Mouse (Mus musculus) thymus, postnatal 4 days (tissue): ENCODE data around the gene Tfap4.

Experiments
- DNase-seq: peaks from one replicate; pipeline ENCODE4 v3.0.0; 2021

The Tfap4 gene

DNA sequence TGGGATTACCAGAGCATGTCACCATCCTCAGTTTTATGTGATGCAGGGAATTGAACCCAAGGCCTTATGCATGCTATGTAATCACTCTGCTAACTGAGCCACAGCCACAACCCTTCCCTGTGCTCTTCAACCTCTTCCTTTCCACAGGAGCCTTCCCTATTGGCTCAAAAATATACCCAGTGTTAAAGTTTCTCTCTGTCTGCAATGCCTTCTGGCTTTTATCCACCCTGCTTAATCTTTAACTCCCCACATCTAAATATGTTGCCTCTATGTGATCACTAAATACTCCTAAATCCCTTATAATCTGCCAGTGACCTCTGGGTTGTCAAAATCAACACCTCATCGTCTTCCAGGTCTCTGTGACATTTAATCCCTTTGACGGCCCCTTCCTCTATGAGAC lies 41.7 kb downstream of the Tfap4 start:
- no peak for DNase-seq

DNA sequence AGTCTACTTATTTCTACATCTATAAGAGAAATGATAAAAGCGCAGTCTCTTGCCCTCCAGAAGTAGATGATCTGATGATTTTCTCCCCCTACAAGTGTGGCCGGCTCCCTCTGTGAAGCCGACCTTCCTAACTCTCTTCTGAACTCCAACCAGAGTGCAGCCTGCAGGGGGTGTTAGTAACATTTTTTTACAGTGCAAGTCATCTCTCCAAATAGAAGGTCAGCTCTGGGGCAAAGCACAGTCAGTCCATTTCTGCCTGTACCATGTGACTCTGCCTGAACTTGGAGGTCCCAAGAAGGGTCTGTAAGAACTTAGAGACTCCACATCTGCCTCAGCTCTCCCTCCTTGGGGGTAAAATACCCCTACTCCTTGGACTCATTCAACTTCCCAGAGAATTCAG lies 45.3 kb downstream of the Tfap4 start:
- DNase-seq = no peak

DNA sequence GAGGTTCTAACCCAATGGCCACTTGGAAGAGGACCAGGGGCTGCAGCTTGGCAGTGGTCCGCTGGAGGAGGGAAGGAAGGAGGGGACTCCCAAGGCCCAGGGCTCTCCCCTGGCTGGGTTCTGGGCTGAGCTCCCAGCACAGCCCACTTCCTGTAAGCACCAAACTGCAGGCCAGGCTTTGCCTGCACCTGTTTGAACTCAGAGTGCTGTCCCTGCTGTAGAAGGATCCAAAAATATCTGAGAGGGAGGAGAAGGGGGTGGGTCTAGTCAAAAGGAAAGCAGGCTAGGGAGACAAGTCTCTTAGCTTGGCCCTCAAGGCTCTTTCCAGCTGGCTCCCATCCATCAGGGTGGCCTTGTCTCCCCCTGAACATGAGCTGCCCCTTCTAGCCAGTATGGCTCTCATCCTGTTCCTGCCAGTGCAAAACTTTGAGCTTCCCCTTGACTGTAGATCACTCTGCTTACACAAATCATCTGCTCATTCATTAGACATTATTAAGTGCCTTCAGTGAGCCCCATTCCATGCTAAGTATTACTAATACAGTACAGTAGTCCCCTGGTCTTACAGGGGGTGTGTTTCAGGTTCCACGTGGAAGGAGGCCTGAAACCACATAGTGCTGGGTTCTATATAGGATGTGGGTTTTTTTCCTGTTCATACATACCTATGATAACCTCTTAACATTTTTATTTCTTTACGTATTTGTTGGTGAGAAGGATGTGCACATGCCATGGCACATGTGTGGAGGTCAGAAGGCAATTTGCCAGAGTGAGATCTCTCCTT lies 46.8 kb downstream of the Tfap4 start:
- DNase-seq = peak; percentile 42

- DNase-seq = no peak
Measured at GRCm38 (mm10) chr16:4511371-4511770, 48.3 kb downstream of the Tfap4 start.

- DNase-seq = no peak
Measured at GRCm38 (mm10) chr16:4506181-4506580, 53.5 kb downstream of the Tfap4 start.

DNA sequence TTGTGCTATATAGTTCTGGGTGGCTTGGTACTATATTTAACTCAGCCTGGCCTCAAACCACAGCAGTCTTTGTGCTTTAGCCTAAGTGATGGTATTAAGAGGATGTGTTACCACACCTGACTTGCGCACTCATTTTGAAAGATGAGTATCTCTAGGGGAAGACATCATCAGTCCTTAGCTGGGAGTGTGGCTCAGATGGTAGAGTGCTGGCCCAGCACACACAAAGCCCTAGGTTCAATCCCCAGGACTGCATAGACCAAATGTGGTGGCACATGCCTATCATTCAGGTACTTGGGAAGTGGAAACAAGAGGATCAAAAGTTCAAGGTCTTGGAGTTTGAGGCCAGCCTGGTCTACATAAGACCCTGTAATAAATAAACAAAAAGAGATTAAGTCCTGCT lies 56.2 kb downstream of the Tfap4 start:
- no peak for DNase-seq

- DNase-seq = no peak
Measured at GRCm38 (mm10) chr16:4502568-4502967, 57.1 kb downstream of the Tfap4 start.

GRCm38 (mm10) chr16:4501703-4502102 lies 58.0 kb downstream of the Tfap4 start:
- DNase-seq = no peak

DNA sequence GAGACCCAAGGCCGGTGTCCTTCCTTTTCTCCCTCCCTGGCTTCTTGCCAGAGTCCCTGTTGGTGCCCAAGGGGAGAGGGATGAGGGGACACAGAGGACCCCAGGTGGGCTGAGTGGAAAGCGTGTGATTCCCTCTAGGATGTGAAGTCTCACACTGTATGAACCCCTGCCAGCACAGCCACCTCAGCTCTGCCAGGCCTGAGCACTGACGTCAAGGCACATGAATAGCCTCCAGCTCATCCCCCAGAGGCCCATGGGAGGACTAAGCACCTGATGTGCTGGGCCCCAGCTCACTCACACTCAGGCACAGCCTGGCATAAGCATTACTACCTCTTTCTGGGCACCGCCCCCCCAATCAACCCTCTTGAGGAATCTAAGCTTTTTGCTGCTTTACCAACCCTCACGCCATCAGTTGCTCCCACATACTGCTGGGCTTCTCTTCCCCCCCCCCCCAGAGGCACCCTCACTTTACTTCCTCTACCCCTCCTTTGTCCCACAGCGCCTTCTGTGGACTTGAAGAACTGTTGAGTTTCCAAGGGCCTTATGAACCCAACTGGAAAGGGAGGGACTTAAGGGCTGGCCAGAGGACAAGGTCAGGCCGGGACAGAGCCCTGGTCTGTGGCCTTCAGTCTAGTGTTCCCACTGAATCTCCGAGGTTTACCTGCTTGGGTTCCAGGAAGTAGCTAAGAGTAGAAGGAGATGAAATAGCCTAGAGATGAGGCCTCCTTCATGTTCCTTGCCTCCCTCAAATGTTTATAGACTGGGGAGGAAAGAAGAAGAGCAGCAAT lies 58.9 kb downstream of the Tfap4 start:
- no peak for DNase-seq

DNA sequence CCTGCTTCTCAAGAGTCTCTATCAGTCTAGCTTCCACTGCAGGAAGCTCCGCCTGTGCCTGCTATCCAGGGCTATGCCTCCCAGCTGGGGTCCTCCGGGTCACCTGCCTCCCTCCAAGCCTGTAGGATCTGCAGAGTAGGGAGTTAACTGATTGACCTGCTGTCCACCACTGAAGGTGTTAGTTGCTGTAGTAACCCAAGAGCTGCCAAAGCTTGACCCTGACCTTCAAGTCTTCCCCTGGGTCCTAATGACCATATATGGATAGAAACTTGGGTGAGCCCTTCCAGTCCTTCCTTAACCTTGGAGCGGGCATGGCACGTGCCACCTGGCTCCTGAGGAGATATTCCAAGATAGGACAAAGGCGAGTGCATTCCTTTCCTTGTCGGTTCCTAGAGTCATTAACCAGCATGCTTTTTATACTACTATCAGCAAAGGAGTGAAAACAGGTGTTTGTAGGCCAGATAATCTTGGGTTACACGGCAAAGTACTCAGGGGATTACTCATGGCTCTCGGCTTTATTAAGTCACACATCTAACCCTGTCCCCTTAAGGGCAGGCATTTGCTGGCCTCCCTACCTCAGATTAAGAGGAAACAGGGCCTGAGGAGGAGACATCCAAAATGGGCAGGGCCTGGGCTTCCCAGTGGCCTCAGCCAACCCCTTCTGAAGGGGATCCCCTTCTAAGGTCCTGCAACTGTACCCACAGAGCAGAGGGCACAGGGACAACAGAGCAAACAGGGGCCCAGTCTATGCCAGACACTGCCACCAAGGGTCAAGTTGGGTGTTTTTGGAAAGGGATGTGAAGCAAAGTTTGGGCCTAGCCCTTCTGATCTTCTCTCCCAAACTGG lies 61.7 kb downstream of the Tfap4 start:
- DNase-seq = no peak

- DNase-seq = no peak
Measured at GRCm38 (mm10) chr16:4496470-4496869, 63.2 kb downstream of the Tfap4 start.

DNA sequence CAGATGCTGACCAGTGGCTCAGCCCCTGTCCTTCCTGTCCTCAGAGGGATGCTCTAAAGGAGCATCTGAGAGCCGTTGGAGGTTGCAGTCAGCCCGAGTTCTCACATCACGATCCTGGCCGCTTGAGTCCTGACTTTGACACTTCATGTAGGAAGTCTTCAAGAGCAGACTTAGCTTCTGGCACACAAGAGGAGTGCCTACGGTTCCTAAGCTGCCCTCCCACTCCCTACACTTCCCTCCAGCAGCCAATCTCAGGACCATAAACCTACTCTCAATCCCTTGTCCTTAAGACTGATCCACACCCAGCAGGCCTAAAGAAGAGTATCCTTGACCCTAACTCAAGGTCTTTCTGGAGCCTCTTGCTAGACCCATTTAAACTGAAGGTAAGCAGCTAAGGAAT lies 63.8 kb downstream of the Tfap4 start:
- DNase-seq = peak; percentile 43
